Mouse (Mus musculus): ENCODE measurements around the gene Arap1. TPM values are rescaled to one million over a fixed set of nuclear protein-coding genes. Genes with fewer than 3 reads are reported as not detected.

Gene Arap1
- polyA plus RNA-seq, 1 experiment from 2014 or later = 65.8 TPM

DNA sequence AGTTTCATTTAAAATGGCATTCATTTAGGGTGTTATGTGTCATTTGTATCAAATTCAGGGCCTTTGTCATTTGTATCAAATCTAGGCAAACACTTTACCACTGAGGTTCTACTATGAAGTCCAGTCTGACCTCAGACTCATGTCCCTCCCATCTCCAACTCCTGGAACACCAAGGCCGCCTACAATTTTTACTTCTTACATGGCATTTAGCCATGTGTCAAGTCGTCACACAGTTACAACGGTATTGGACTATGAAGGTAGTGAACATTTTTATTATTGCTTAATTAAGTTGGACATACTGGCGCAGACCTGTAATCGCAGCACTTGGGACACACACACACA, 37.9 kb upstream of the Arap1 start:
- H3K4me2 ChIP-seq (ENCODE audit: low read length) = peak overlapping the region; percentile 57
- no peak for TF ChIP-seq CTCF (IDR thresholded peaks at IDR 0.05; ENCODE audit: low read depth)
- no peak for ATAC-seq (replicated peaks; ENCODE audit: low FRiP score, low read depth)
- H3K4me3 ChIP-seq (replicated peaks; ENCODE audit: low read depth, low read length) = peak overlapping the region; percentile 53
- WGBS = 40% methylated on average over 5 of the region's 5 CpGs
- no peak overlapping the region for H3K9ac ChIP-seq (ENCODE audit: low read depth, low read length)
- no peaks in the 10 kb centered on the region for H3K27me3 ChIP-seq (ENCODE audit: insufficient read depth, low read length)
- no peaks in the 10 kb centered on the region for H3K9me3 ChIP-seq (replicated peaks; ENCODE audit: low read length)
- peak overlapping the region; percentile 97 for H3K27ac ChIP-seq
- no peaks in the 10 kb centered on the region for H3K36me3 ChIP-seq (ENCODE audit: insufficient read depth, low read length)
- DNase-seq (ENCODE audit: low spot score) = no peak
- 0 out of 2 replicates have a peak, but pooled peaks cover 6% of the 10 kb centered on the region for H3K4me1 ChIP-seq (replicated peaks; ENCODE audit: insufficient read depth, low read length)

DNA sequence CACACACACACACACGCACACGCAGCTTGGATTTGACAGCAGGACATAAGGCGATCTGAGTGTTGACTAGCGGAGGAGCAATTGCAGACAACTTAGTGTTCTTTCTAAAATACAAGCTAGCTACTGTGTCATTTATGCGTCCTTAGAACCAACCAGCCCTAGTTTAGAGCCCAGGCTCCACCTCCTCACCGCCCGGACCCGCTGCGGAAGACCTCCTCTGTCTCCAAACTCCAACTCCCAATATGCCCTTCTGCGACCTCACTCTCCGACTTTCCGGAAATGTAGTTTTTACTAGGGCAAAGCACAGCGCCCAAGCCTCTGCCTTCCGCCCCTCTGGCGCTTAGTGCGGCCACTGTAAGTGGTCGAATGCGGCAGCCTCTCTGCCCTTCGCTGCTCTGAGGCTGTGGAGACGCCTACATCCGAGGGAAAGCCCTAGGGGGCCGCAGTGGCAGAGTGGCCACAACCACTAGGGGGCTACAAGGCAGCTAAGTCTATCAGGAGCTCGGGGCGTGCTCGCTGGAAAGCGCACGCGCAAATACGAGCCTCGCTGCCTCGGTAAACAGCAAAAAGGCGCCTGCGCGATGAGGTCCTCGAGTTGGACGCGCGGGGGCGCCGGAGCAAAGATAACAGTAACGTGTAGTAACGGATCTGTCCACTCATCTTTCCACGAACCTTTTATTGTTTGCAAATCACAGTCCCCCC, 37.4 kb upstream of the Arap1 start:
- Histone ChIP-seq H3K4me3 (replicated peaks; ENCODE audit: low read depth, low read length) (peak overlapping the region; percentile 53), H3K36me3 (ENCODE audit: insufficient read depth, low read length) (no peaks in the 10 kb centered on the region), H3K4me2 (ENCODE audit: low read length) (peak overlapping the region; percentile 57), H3K9ac (ENCODE audit: low read depth, low read length) (peak overlapping the region; percentile 69), H3K9me3 (replicated peaks; ENCODE audit: low read length) (no peaks in the 10 kb centered on the region), H3K27ac (peak overlapping the region; percentile 97), H3K4me1 (replicated peaks; ENCODE audit: insufficient read depth, low read length) (0 out of 2 replicates have a peak, but pooled peaks cover 6% of the 10 kb centered on the region), H3K27me3 (ENCODE audit: insufficient read depth, low read length) (no peaks in the 10 kb centered on the region)
- DNase-seq (ENCODE audit: low spot score) (peak; percentile 99), ATAC-seq (replicated peaks; ENCODE audit: low FRiP score, low read depth) (peak; percentile 95)
- peak; percentile 97 for TF ChIP-seq CTCF (IDR thresholded peaks at IDR 0.05; ENCODE audit: low read depth)
- 2% methylated on average over 43 of the region's 43 CpGs for WGBS

DNA sequence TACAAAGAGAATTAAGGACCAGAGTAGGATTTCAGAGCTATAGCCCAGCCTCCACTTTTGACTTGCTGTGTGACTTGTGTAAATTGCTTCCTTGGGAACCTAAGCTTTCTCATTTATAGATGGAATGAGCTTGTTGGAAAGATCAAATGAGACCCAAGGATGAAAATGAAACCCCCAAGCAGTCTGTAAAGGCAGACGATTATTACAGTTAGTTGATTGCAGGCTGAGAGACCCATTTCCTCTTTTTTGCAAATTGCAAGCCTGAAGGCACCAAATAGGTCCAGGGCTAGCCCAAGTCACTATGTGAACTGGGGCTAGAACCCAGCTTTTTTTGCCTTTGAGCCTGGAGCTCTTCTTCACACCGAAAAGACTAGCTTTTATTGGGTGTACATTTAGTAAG, 36.8 kb upstream of the Arap1 start:
- Histone ChIP-seq H3K27me3 (ENCODE audit: insufficient read depth, low read length) (no peaks in the 10 kb centered on the region), H3K4me2 (ENCODE audit: low read length) (peak overlapping the region; percentile 57), H3K27ac (0 out of 2 replicates have a peak overlapping the region, but pooled peaks have one; percentile 97), H3K9ac (ENCODE audit: low read depth, low read length) (0 out of 2 replicates have a peak overlapping the region, but pooled peaks have one; percentile 69), H3K36me3 (ENCODE audit: insufficient read depth, low read length) (no peaks in the 10 kb centered on the region), H3K4me3 (replicated peaks; ENCODE audit: low read depth, low read length) (peak overlapping the region; percentile 53), H3K4me1 (replicated peaks; ENCODE audit: insufficient read depth, low read length) (0 out of 2 replicates have a peak, but pooled peaks cover 6% of the 10 kb centered on the region), H3K9me3 (replicated peaks; ENCODE audit: low read length) (no peaks in the 10 kb centered on the region)
- no peak for TF ChIP-seq CTCF (IDR thresholded peaks at IDR 0.05; ENCODE audit: low read depth)
- ATAC-seq (replicated peaks; ENCODE audit: low FRiP score, low read depth) (no peak), DNase-seq (ENCODE audit: low spot score) (no peak)
- WGBS = 30% methylated on average over 2 of the region's 2 CpGs

DNA sequence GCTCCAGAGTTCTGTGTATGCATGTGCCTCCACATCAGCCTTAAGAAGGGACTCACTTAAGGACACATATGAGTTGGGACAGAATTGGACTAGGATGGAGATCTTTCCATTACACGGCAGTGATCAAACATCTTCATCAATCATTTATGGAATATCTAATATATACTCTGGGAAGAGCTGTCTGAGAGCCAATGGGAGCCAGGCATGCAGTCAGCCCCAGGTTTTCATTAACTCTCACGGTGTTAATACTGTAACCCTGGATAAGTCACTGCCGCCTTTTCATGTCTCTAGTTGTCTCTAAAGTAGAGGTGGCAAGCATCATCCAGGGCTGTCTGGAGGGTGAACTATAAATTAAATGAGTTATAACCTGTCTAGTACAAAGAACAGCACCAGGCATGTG, 34.8 kb upstream of the Arap1 start:
- H3K4me1 ChIP-seq (replicated peaks; ENCODE audit: insufficient read depth, low read length) = 0 out of 2 replicates have a peak, but pooled peaks cover 6% of the 10 kb centered on the region
- TF ChIP-seq CTCF (IDR thresholded peaks at IDR 0.05; ENCODE audit: low read depth) = no peak
- ATAC-seq (replicated peaks; ENCODE audit: low FRiP score, low read depth) (no peak), DNase-seq (ENCODE audit: low spot score) (no peak)
- no peaks in the 10 kb centered on the region for H3K27me3 ChIP-seq (ENCODE audit: insufficient read depth, low read length)
- H3K4me2 ChIP-seq (ENCODE audit: low read length) = no peak overlapping the region
- H3K27ac ChIP-seq = 0 out of 2 replicates have a peak overlapping the region, but pooled peaks have one; percentile 16
- no peaks in the 10 kb centered on the region for H3K36me3 ChIP-seq (ENCODE audit: insufficient read depth, low read length)
- WGBS = 44% methylated on average over 3 of the region's 3 CpGs
- no peak overlapping the region for H3K9ac ChIP-seq (ENCODE audit: low read depth, low read length)
- no peaks in the 10 kb centered on the region for H3K9me3 ChIP-seq (replicated peaks; ENCODE audit: low read length)
- H3K4me3 ChIP-seq (replicated peaks; ENCODE audit: low read depth, low read length) = no peak overlapping the region

DNA sequence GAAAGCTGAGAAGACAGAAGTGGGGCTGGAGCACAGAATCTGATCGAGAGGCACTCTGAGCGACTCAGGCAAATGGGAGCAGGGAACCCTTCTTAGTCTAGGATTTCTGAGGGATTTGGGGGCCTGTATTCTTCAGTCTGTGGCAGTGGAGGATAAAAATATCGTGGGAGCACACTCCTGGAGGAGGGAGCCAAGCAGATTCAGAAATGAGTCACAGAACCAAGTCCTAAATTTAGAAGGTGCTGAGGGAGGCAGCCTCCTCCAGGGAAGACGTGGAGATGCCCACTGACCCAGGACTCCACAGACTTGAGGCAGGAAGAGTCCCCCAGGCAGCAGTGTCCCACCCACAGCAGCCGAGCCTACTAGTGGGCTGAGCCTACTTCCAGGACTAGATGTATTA, 33.5 kb upstream of the Arap1 start:
- H3K4me2 ChIP-seq (ENCODE audit: low read length) = no peak overlapping the region
- no peak overlapping the region for H3K9ac ChIP-seq (ENCODE audit: low read depth, low read length)
- WGBS = 65% methylated on average over 5 of the region's 5 CpGs
- DNase-seq (ENCODE audit: low spot score) (no peak), ATAC-seq (replicated peaks; ENCODE audit: low FRiP score, low read depth) (no peak)
- no peak for TF ChIP-seq CTCF (IDR thresholded peaks at IDR 0.05; ENCODE audit: low read depth)
- peak overlapping the region; percentile 31; the same call in 1 of the 2 replicates for H3K27ac ChIP-seq
- H3K4me3 ChIP-seq (replicated peaks; ENCODE audit: low read depth, low read length) = no peak overlapping the region
- 0 out of 2 replicates have a peak, but pooled peaks cover 6% of the 10 kb centered on the region for H3K4me1 ChIP-seq (replicated peaks; ENCODE audit: insufficient read depth, low read length)
- H3K36me3 ChIP-seq (ENCODE audit: insufficient read depth, low read length) = no peaks in the 10 kb centered on the region
- H3K9me3 ChIP-seq (replicated peaks; ENCODE audit: low read length) = no peaks in the 10 kb centered on the region
- no peaks in the 10 kb centered on the region for H3K27me3 ChIP-seq (ENCODE audit: insufficient read depth, low read length)

DNA sequence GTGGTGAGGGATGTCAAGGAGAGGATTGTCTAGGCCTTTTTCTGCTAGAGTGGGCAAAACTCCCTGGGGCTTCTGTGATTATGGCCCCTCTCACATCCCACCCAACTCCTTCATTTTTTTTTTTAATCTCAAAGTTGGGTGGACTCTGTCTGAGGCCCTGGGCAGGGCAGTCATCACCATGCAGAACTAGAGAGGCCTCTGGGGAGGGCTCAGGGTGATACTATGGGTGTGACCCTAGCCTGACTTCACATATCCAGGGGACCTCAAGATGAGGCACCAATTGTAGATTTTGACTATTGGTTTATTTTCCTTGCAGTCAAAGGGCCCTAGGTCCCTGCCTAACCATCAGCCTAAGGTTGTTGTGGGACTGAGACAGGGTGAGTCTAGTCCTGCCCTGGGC, 32.2 kb upstream of the Arap1 start:
- no peak overlapping the region for H3K27ac ChIP-seq
- H3K4me1 ChIP-seq (replicated peaks; ENCODE audit: insufficient read depth, low read length) = peaks cover 13% of the 10 kb centered on the region; the same call in 1 of the 2 replicates
- H3K9ac ChIP-seq (ENCODE audit: low read depth, low read length) = no peak overlapping the region
- no peak overlapping the region for H3K4me3 ChIP-seq (replicated peaks; ENCODE audit: low read depth, low read length)
- no peak for DNase-seq (ENCODE audit: low spot score)
- no peak for TF ChIP-seq CTCF (IDR thresholded peaks at IDR 0.05; ENCODE audit: low read depth)
- no peak for ATAC-seq (replicated peaks; ENCODE audit: low FRiP score, low read depth)
- no peak overlapping the region for H3K4me2 ChIP-seq (ENCODE audit: low read length)
- no peaks in the 10 kb centered on the region for H3K36me3 ChIP-seq (ENCODE audit: insufficient read depth, low read length)
- no peaks in the 10 kb centered on the region for H3K9me3 ChIP-seq (replicated peaks; ENCODE audit: low read length)
- no peaks in the 10 kb centered on the region for H3K27me3 ChIP-seq (ENCODE audit: insufficient read depth, low read length)

Data from kidney, postnatal 0 days (tissue).